Mouse (Mus musculus) forebrain, embryonic 13.5 days (tissue): ENCODE results near the gene Oxsr1. TPM values are rescaled to one million over a fixed set of nuclear protein-coding genes. Genes with fewer than 3 reads are reported as not detected.
A peak's percentile ranks its signal among the peaks of the same experiment; 100 is the strongest.
"Not testable (repeated sequence)": the region's sequence is repeated elsewhere in the genome, so short reads cannot be mapped to it uniquely, and the experiment has no call there.

Source experiments
- ATAC-seq: fragments of 200-750 bp; cut with Nextera tagmentation; 2 replicates; pipeline ENCODE4 v1.8.0; 2017
- H3K27ac ChIP-seq: fragments of 300-500 bp; sonication (generic); 2 replicates; pipeline ENCODE4 v1.5.1; 2015; ENCODE audit warnings: inconsistent platforms, mild to moderate bottlenecking, moderate library complexity
- H3K27me3 ChIP-seq: fragments of 300-500 bp; sonication (generic); 2 replicates; pipeline ENCODE4 v1.6.1; 2015; ENCODE audit warnings: mild to moderate bottlenecking, inconsistent platforms
- H3K36me3 ChIP-seq: fragments of 300-500 bp; sonication (generic); 2 replicates; pipeline ENCODE4 v1.6.1; 2015; ENCODE audit warnings: mild to moderate bottlenecking, inconsistent platforms; ENCODE audit not compliant: poor library complexity, severe bottlenecking
- H3K4me1 ChIP-seq: fragments of 300-500 bp; sonication (generic); 2 replicates; pipeline ENCODE4 v1.6.1; 2015; ENCODE audit warnings: inconsistent platforms
- H3K4me2 ChIP-seq: fragments of 300-500 bp; sonication (generic); 2 replicates; pipeline ENCODE4 v1.6.1; 2015; ENCODE audit warnings: inconsistent platforms, mild to moderate bottlenecking, moderate library complexity
- H3K4me3 ChIP-seq: fragments of 300-500 bp; sonication (generic); 2 replicates; pipeline ENCODE4 v1.5.1; 2015; ENCODE audit warnings: mild to moderate bottlenecking, inconsistent platforms
- H3K9ac ChIP-seq: fragments of 300-500 bp; sonication (generic); 2 replicates; pipeline ENCODE4 v1.6.1; 2015; ENCODE audit warnings: mild to moderate bottlenecking, inconsistent platforms
- H3K9me3 ChIP-seq: fragments of 300-500 bp; sonication (generic); replicated peaks from 2 replicates; pipeline ENCODE4 v1.6.1; 2016; ENCODE audit warnings: inconsistent platforms
- WGBS: fragments of 180-500 bp; shearing (Covaris S2); methylation state at CpG from one replicate; pipeline ENCODE4 v1.1.7; 2015; 5-methylcytosine and 5-hydroxymethylcytosine counted together
- polyA plus RNA-seq: library from polyadenylated mRNA; unstranded; fragments of >200 nt; fragmentation: Nextera tagmentation; extraction: Ambion mirVana; gene quantifications from 2 replicates; pipeline ENCODE4 v1.2.1, GENCODE M21; 2015

Oxsr1 gene
- polyA plus RNA-seq, 1 experiment from 2014 or later, result 13.0 TPM

DNA sequence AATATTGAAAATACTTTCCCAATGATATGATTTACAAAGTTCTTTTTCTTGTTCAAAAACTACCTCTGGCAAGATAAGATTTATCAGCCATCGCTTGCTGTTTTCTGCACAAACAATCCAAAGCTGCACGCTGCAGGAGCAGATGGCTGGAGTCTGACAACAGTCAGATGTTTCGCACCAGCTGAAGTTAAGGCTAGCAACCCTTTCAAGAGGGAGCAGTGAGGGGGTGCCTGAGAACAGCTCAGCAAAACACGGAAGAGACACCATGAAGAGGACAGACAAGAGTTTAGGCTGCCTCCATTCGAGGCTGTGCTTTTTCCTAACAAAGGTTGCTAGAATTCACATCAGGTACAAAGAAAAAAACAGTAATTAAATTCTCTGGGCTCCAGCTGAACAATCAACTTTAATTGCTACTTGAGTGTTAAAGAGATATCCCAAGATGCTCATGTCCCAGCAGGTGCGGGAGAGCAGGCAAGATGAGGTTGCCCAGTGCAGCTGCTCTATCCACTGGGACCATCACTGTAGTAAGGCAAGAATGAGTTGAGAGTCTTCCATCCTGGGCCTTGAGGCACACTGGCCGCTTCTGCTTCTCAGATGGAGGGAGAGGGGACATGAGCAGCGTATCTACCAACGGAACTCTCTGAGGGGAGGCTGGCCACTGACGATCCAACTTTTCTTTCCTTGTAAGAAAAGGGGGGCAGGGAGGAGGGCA lies 81.8 kb downstream of the Oxsr1 start:
- Histone ChIP-seq H3K4me3 (no peak overlapping the region), H3K9ac (no peak overlapping the region), H3K4me2 (no peak overlapping the region), H3K36me3 (peaks cover 61% of the 10 kb centered on the region), H3K9me3 (no peaks in the 10 kb centered on the region), H3K27me3 (no peaks in the 10 kb centered on the region), H3K27ac (peak overlapping the region; percentile 64), H3K4me1 (peaks cover 7% of the 10 kb centered on the region)
- ATAC-seq, result no peak
- 75% methylated on average over 10 of the region's 10 CpGs for WGBS

DNA sequence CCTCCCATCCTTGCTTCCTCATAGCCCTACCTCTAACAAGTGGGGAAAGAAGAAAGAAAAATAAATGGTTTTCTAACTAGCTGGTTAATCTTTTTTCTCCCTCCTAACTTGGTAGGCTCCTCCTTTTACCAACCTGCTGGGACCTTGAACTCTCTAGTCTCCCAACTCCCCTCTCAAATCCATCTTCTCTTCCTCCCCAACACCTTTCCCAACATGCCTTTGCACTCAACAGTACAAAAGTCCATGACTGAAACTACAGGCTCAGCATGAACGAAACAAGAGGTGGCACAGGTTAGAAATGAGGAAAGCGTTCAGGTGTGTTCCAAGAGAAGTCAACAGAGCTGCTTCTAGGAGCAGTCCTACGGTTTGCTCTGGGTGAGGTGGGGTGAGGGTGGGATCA lies 83.0 kb downstream of the Oxsr1 start:
- Histone ChIP-seq H3K4me1 (peaks cover 7% of the 10 kb centered on the region), H3K4me3 (no peak overlapping the region), H3K4me2 (no peak overlapping the region), H3K27ac (no peak overlapping the region), H3K27me3 (no peaks in the 10 kb centered on the region), H3K9me3 (no peaks in the 10 kb centered on the region), H3K9ac (no peak overlapping the region), H3K36me3 (peaks cover 56% of the 10 kb centered on the region)
- ATAC-seq, result no peak
- 91% methylated on average over 3 of the region's 3 CpGs for WGBS

DNA sequence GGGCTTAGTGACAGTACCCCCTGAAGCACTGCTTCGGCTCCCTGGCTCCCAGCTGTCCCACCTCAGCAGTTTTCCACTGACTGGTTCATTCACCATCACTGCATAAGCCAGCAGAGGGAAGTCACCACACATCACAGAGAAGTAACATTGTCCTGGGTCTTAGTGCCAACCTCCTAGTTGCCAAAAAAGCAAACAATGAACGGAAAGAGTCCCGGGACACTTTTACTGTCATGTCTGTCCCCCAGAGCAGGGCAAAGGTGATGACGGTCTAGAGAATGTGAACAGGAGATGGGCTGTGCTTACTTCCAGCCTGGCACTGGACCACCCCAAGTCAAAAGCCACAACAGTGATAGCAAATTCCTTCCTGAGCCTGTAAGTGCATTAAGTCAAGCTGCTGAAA lies 83.4 kb downstream of the Oxsr1 start:
- no peak overlapping the region for H3K9ac ChIP-seq
- no peaks in the 10 kb centered on the region for H3K27me3 ChIP-seq
- H3K27ac ChIP-seq, result no peak overlapping the region
- no peak for ATAC-seq
- WGBS, result 96% methylated on average over 4 of the region's 4 CpGs
- H3K4me2 ChIP-seq, result no peak overlapping the region
- peaks cover 7% of the 10 kb centered on the region for H3K4me1 ChIP-seq
- H3K36me3 ChIP-seq, result peaks cover 51% of the 10 kb centered on the region
- no peak overlapping the region for H3K4me3 ChIP-seq
- H3K9me3 ChIP-seq, result no peaks in the 10 kb centered on the region

DNA sequence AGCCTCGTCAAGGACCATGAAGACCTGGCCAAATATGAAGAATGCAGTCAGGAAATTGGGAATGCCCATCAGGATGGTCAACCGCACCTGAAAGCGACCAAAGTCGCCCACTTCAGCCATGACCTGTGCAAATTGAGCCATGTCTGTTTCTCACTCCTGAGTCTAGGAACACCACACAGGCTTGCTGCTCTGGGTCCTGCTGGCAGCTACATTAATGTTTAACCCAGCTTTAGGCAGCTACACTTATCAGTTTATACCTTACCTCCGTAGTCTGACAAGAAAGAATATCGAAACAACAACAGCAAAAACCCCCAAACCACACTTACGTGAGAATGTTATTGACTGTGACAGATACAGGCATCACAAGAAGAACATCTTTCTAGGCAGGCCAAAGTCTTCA lies 90.7 kb downstream of the Oxsr1 start:
- H3K9ac ChIP-seq, result no peak overlapping the region
- H3K27me3 ChIP-seq, result no peaks in the 10 kb centered on the region
- ATAC-seq, result no peak
- H3K4me3 ChIP-seq, result no peak overlapping the region
- H3K9me3 ChIP-seq, result no peaks in the 10 kb centered on the region
- H3K4me1 ChIP-seq, result no peaks in the 10 kb centered on the region
- no peak overlapping the region for H3K27ac ChIP-seq
- peaks cover 4% of the 10 kb centered on the region; the same call in 1 of the 2 replicates for H3K36me3 ChIP-seq
- no peak overlapping the region for H3K4me2 ChIP-seq
- WGBS, result 96% methylated on average over 7 of the region's 7 CpGs

DNA sequence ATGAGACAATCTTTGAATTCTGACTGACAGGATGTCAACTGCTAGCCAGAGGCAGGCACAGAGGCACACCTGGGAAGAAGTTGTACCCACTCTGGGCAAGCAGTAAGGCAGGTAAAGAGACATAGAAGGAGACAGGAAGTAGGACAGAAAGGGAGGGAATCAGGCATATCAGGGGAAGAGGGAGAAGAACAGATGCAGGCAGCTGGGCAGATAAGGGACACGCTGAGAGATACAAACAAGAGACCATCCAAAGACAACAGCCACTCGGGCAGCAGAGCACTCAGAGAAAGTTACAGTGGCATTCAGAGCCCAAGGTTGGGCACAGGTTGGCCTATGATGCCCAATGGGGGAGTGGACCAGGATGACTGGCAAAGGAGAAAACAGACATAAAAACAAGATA lies 91.4 kb downstream of the Oxsr1 start:
- H3K27ac ChIP-seq, result no peak overlapping the region
- H3K36me3 ChIP-seq, result peaks cover 5% of the 10 kb centered on the region; the same call in 1 of the 2 replicates
- H3K9ac ChIP-seq, result no peak overlapping the region
- no peak overlapping the region for H3K4me2 ChIP-seq
- H3K4me1 ChIP-seq, result no peaks in the 10 kb centered on the region
- no peak overlapping the region for H3K4me3 ChIP-seq
- ATAC-seq, result no peak
- no peaks in the 10 kb centered on the region for H3K9me3 ChIP-seq
- 96% methylated on average over 2 of the region's 2 CpGs for WGBS
- no peaks in the 10 kb centered on the region for H3K27me3 ChIP-seq

DNA sequence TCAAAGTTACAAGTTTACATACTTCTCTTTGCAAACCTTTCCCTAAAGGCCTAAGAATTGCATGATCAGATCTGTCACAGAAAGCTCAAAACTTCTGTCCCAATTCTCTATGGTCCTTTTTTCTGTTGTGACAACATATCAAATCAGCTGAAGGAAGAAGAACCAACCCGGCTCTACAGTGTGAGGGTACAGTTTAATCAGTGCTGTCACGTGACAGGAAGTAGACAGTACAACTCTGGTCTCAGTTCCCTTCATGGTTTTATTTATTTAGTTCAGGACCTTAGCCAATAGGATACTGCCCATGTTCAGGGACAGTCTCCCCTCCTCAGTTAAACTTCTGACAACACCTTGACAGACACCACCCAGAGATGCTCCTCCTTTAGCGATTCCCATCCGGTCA lies 102.0 kb downstream of the Oxsr1 start:
- Histone ChIP-seq H3K9ac (no peak overlapping the region), H3K9me3 (no peaks in the 10 kb centered on the region), H3K4me3 (no peak overlapping the region), H3K4me1 (no peaks in the 10 kb centered on the region), H3K27ac (no peak overlapping the region), H3K36me3 (peaks cover 25% of the 10 kb centered on the region), H3K4me2 (no peak overlapping the region), H3K27me3 (no peaks in the 10 kb centered on the region)
- no peak for ATAC-seq
- WGBS, result 92% methylated on average over 4 of the region's 4 CpGs

- ATAC-seq, result no peak
- no peaks in the 10 kb centered on the region for H3K4me1 ChIP-seq
- H3K36me3 ChIP-seq, result peaks cover 21% of the 10 kb centered on the region
- H3K4me2 ChIP-seq, result no peak overlapping the region
- 89% methylated on average over 2 of the region's 2 CpGs for WGBS
- no peak overlapping the region for H3K27ac ChIP-seq
- no peaks in the 10 kb centered on the region for H3K27me3 ChIP-seq
- H3K9me3 ChIP-seq, result no peaks in the 10 kb centered on the region
- no peak overlapping the region for H3K9ac ChIP-seq
- H3K4me3 ChIP-seq, result no peak overlapping the region
These were observed 102.6 kb downstream of the Oxsr1 start for GRCm38 (mm10) chr9:119219667-119220066.

DNA sequence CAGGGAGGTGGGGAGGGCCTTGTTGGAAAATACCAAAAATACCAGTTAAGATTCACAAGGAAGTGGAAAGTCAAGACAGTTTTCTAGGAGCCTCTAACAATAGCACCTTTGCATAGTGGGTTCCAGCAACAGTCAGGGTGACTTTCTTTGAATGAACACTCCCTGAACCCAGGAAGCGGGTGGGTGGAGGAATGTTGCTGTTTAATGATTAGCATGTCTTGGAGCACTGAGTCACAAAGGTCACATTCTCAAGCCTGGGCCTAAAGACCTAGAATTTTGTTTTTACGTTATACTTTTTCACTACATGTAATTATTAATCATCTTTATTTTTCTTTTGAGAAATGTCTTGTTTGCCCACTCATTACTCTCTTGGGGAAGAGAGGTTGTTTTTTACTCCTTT lies 106.9 kb downstream of the Oxsr1 start:
- H3K9ac ChIP-seq, H3K27ac ChIP-seq, H3K4me3 ChIP-seq, H3K36me3 ChIP-seq, H3K27me3 ChIP-seq, H3K9me3 ChIP-seq, H3K4me1 ChIP-seq, ATAC-seq, H3K4me2 ChIP-seq: not testable (repeated sequence)
- WGBS, result 95% methylated on average over 2 of the region's 2 CpGs

- ATAC-seq, result no peak
- 93% methylated on average over 6 of the region's 6 CpGs for WGBS
- H3K36me3 ChIP-seq, result peaks cover 8% of the 10 kb centered on the region; the same call in 1 of the 2 replicates
- no peaks in the 10 kb centered on the region for H3K27me3 ChIP-seq
- no peaks in the 10 kb centered on the region for H3K4me1 ChIP-seq
- H3K9me3 ChIP-seq, result no peaks in the 10 kb centered on the region
- H3K4me2 ChIP-seq, result no peak overlapping the region
- H3K9ac ChIP-seq, result no peak overlapping the region
- no peak overlapping the region for H3K27ac ChIP-seq
- H3K4me3 ChIP-seq, result no peak overlapping the region
These were observed 107.6 kb downstream of the Oxsr1 start for GRCm38 (mm10) chr9:119214601-119215000.

DNA sequence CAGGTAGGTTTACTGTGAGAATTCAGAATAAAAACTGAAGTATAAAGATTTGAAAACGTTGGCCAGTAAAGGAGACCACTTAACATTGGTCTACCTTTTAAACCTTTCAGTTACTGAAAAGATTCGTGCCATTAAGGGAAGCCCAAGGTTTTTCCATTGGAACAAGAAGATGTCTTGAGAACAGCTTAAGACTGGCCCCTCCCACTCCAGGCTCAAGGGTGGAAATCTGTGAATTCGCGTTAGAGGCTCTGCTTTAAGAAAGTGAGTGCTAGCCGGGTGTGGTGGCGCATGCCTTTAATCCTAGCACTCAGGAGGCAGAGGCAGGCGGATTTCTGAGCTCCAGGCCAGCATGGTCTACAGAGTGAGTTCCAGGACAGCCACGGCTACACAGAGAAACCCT lies 109.2 kb downstream of the Oxsr1 start:
- Histone ChIP-seq H3K9me3 (no peaks in the 10 kb centered on the region), H3K4me2 (no peak overlapping the region), H3K27ac (no peak overlapping the region), H3K4me3 (no peak overlapping the region), H3K9ac (no peak overlapping the region), H3K36me3 (0 out of 2 replicates have a peak, but pooled peaks cover 8% of the 10 kb centered on the region), H3K4me1 (no peaks in the 10 kb centered on the region), H3K27me3 (no peaks in the 10 kb centered on the region)
- ATAC-seq, result no peak
- WGBS, result 82% methylated on average over 8 of the region's 8 CpGs

DNA sequence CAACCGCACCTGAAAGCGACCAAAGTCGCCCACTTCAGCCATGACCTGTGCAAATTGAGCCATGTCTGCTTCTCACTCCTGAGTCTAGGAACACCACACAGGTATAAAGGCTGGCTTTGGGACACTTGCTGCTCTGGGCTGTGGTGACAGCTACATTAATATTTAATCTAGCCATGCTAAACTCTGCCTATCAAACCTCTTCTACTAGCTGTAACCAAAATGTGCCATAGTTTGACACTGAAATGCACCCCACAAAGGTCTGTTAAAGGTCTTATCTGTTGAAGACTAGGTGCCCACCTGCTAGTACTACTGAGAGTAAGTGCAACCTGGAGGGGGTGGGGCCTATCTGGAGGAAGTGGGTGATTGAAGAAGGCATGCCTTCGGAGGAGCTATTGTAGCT lies 113.2 kb downstream of the Oxsr1 start, which contains the start of gene Slc22a13:
Gene Slc22a13 (minus strand): TSS at position 101 of the 400 bp plus-strand sequence.
- Histone ChIP-seq H3K4me2 (no peak within 1 kb of the TSS), H3K9me3 (peaks cover 6% of the 10 kb centered on the region; the same call in 1 of the 2 replicates), H3K4me1 (no peaks in the 10 kb centered on the region), H3K9ac (no peak within 1 kb of the TSS), H3K4me3 (no peak within 1 kb of the TSS), H3K27me3 (no peaks in the 10 kb centered on the region), H3K36me3 (no peaks in the 10 kb centered on the region), H3K27ac (no peak within 1 kb of the TSS)
- 98% methylated on average over 4 of the region's 4 CpGs for WGBS
- no peak for ATAC-seq

DNA sequence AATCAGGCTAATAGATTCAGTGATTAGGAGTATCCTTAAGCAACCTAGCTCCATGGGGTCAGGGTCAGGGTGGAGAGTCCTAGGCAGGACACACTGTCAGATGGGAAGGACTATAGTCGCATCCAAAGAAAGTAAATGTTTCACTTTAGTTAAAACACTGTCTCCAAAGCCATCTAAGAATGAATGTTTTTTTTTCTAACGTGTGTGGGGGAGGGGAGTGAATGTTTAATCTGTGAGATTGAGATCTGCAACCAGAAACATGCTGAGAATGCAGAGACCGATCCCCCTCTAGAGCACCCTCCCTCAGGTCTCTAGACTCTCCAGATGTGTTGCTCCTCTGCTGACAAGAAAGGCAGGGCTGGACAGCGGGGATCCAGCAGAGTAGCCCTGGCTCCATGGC lies 115.1 kb downstream of the Oxsr1 start:
- H3K27me3 ChIP-seq, result no peaks in the 10 kb centered on the region
- no peak overlapping the region for H3K4me2 ChIP-seq
- peaks cover 10% of the 10 kb centered on the region; the same call in 1 of the 2 replicates for H3K9me3 ChIP-seq
- no peak for ATAC-seq
- H3K36me3 ChIP-seq, result no peaks in the 10 kb centered on the region
- no peak overlapping the region for H3K27ac ChIP-seq
- H3K9ac ChIP-seq, result no peak overlapping the region
- H3K4me3 ChIP-seq, result no peak overlapping the region
- no peaks in the 10 kb centered on the region for H3K4me1 ChIP-seq
- WGBS, result 81% methylated on average over 4 of the region's 4 CpGs

DNA sequence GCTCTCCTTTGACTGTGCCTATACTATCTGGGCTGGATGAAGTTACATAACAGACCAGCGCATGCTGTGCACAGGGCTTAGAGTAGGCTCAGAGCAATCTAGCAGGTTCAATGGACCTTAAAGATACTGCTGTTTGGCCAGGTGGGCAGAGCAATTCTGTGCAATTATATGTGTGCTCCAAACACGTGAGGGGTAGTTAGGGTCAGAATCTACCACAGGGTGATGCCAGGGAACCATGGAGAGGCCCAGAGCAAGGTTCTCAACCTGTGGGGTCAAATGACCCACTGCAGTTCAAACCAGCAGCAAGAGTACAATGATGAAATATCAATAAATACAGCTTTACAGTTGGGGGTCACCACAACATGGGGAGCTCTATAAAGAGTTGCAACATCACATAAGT lies 115.6 kb downstream of the Oxsr1 start:
- H3K4me2 ChIP-seq, result no peak overlapping the region
- 79% methylated on average over 2 of the region's 2 CpGs for WGBS
- no peak overlapping the region for H3K27ac ChIP-seq
- H3K36me3 ChIP-seq, result no peaks in the 10 kb centered on the region
- H3K27me3 ChIP-seq, result no peaks in the 10 kb centered on the region
- no peak overlapping the region for H3K9ac ChIP-seq
- no peaks in the 10 kb centered on the region for H3K4me1 ChIP-seq
- H3K4me3 ChIP-seq, result no peak overlapping the region
- no peak for ATAC-seq
- peaks cover 10% of the 10 kb centered on the region; the same call in 1 of the 2 replicates for H3K9me3 ChIP-seq
